Mouse (Mus musculus) left cerebral cortex, adult 11 months (tissue): ENCODE measurements around the gene Astl.

ENCODE experiments used
- DNase-seq: peaks from one replicate; pipeline ENCODE4 v3.0.0; 2022; ENCODE audit warnings: low spot score

The Astl gene

GRCm38 (mm10) chr2:127367126-127367820 is 28.8 kb downstream of the Astl start:
- DNase-seq, result no peak

GRCm38 (mm10) chr2:127369703-127370376 is 31.4 kb downstream of the Astl start:
- DNase-seq, result no peak

- no peak for DNase-seq
Measured at GRCm38 (mm10) chr2:127370561-127371483, 32.4 kb downstream of the Astl start.

GRCm38 (mm10) chr2:127371484-127371861 is 33.0 kb downstream of the Astl start:
- DNase-seq, result no peak

GRCm38 (mm10) chr2:127372082-127372481 is 33.6 kb downstream of the Astl start:
- DNase-seq, result no peak

GRCm38 (mm10) chr2:127374131-127374530 is 35.7 kb downstream of the Astl start:
- DNase-seq, result no peak

GRCm38 (mm10) chr2:127375087-127375486 is 36.6 kb downstream of the Astl start:
- DNase-seq, result no peak

GRCm38 (mm10) chr2:127375759-127376341 is 37.4 kb downstream of the Astl start:
- DNase-seq, result no peak

GRCm38 (mm10) chr2:127376423-127377051 is 38.1 kb downstream of the Astl start:
- no peak for DNase-seq

GRCm38 (mm10) chr2:127377942-127378610 is 39.6 kb downstream of the Astl start:
- no peak for DNase-seq

GRCm38 (mm10) chr2:127378611-127378990 is 40.2 kb downstream of the Astl start:
- no peak for DNase-seq

GRCm38 (mm10) chr2:127379250-127379649 is 40.8 kb downstream of the Astl start:
- DNase-seq, result no peak

- DNase-seq, result no peak
Measured at GRCm38 (mm10) chr2:127383881-127384280, 45.4 kb downstream of the Astl start.

- DNase-seq, result no peak
Measured at GRCm38 (mm10) chr2:127387521-127387920, 49.1 kb downstream of the Astl start.

- DNase-seq, result no peak
Measured at GRCm38 (mm10) chr2:127390352-127390751, 51.9 kb downstream of the Astl start.

- DNase-seq, result no peak
Measured at GRCm38 (mm10) chr2:127390846-127391245, 52.4 kb downstream of the Astl start.

GRCm38 (mm10) chr2:127391323-127391722 is 52.9 kb downstream of the Astl start:
- no peak for DNase-seq

GRCm38 (mm10) chr2:127394606-127395161 is 56.2 kb downstream of the Astl start:
- DNase-seq, result no peak

GRCm38 (mm10) chr2:127398738-127399137 is 60.3 kb downstream of the Astl start:
- no peak for DNase-seq
